Mouse (Mus musculus): ENCODE measurements around the gene Dpp10.

DNA sequence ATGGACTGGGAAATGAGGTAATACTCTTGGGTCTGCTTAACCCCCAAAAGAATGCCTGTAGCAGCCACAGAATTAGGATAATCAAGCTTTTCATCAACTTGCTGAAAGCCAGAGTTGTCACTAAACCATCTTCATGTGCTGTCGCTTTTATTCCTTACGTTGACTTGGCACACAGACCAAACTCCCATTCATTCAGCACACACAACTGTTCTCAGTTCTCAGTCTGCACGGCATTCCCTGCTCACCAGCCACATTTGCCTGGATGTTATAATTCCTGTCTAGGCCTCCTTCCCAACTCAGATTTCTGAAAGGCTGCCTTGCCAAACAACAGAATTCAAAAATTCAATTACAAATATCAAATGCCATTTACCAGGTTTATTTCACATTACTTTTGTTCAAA, 49.6 kb downstream of the Dpp10 start:
- no peak for TF ChIP-seq FLI1 (IDR thresholded peaks at IDR 0.05; ENCODE audit: low read length)
- TF ChIP-seq GATA1 (IDR thresholded peaks at IDR 0.05; ENCODE audit: borderline replicate concordance, low read length) = no peak
